Mouse (Mus musculus) CD8-positive naive resting alpha-beta T cell, adult 2 months (primary cell): ENCODE results near the gene Srek1ip1.
A peak's percentile ranks its signal among the peaks of the same experiment; 100 is the strongest.

Source experiments
- DNase-seq, 2 experiments: peaks; one replicate each; pipeline ENCODE4 v3.0.0; 2022; ENCODE audit warnings: low read depth in 2 of 2, low spot score in 2 of 2

Srek1ip1 gene

DNA sequence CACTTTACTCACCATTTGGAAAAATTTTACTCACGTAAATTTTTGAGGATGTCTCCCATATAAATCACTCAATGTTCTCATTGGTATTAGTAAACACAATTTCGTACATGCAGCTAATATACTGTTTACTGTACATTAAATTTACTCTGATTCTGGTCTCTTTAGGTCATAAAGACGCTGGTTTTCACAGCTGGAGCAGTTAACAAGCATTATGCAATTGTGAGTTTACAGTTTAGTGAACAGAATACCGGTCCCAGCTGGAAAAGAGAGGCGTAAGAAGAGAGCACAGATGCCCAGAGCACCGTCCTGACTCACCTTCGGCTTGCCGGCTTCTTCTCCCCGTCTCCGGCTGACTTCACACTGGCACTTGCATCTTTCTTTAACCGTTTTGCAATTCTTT is at the start of gene Srek1ip1:
Gene Srek1ip1 (plus strand): TSS at position 301 of the 400 bp plus-strand sequence.
- no peak for DNase-seq

DNA sequence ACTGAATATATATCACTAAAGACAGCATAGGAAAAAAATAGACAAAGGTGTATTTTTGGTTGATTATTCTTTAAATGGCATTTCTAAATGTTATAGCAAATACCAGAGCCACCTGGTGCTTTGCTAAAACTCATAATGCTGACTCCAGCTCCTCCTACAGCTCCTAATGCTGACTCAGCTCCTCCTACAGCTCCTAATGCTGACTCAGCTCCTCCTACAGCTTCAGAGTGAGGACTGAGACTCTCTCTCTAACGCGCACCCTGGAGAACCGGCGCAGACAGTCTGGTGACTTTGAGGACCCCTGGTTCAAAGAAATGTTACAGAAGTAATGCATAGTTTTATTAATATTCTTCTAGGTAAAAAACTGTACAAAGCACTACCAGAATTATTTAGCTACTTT is 49.4 kb upstream of the Srek1ip1 start:
- no peak for DNase-seq

DNA sequence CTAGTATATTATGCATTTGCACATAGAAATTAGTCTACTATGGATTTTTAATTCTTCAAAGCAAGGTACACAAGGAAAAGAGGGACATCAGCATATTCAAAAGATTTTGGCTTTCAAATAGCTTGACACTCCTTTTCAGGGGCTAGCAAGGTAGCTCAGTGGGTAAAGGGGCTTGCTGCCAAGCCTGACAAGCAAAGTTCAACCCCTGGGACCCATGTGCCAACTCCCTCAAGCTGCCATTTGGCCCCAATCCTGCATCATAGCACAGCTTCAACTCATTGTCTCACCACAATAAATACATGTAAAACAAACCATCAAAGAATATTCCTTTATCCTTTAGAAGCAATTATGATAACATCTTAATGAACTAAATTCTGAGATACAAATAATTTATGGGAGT is 45.3 kb upstream of the Srek1ip1 start:
- no peak for DNase-seq

DNA sequence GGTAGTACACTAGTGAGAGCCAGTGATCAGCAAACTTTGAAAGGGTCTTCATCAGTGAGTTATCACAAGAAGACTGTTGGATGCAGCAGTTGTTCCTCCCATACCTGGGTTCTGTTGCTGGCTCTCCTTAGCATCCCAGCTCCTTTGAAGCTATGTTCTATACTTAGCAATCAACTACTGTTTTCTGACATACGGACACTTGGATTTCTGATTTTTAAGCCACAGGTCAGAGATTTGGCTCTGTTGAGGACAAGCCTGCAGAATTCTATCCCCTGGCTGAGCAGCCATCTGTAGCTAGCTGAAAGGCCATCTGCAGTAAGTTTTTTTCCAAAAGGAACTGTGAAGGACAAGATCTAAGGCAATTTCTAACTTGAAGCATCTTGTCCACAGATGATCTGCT is 32.9 kb upstream of the Srek1ip1 start:
- no peak for DNase-seq

GRCm38 (mm10) chr13:104762401-104762800 is 29.9 kb upstream of the Srek1ip1 start:
- DNase-seq: no peak

GRCm38 (mm10) chr13:104763193-104763592 is 29.1 kb upstream of the Srek1ip1 start:
- DNase-seq: no peak

DNA sequence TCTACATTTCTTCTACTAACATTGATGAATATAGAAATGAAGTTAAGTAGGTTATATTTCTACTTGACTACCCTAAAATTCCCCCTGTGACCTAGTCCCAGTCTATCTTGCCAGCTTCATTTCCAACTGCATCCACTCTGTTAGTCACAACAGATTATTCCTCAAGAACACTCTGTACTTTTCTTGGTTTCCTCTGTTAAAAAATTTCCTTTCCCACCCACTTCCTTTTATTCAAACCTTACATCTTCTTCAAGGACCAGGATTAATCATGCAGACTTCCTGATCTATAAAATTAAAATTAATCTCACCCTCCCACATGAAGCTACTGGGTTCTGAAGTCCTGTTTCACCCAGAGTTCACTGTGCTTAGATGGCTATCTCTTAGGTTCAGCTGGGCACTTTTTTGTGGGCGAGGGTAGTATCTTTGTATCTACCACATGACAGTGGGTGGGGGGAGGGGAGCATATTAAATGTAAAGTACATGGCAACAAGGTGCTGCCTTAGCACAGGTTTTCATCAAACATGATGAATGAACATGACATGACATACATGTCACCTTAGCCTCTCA is 13.1 kb upstream of the Srek1ip1 start:
- no peak for DNase-seq

DNA sequence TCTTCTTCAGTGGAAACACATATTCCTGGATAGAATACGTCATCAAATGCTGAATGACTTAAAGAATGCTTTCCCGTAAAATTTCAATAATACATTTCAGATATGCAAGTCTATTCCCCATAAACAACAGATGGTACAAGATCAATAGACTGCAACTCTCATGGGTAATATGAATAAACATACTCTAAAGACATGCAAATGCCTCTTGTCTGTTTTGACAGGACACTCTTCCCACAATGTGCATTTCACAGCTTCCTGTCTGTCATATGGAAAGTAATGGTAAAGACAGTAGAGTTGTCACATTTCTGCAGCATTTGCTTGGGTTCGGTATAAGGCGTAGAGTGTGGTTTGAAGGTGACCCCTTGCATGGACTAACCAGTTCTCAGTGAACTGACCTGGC is 5.0 kb upstream of the Srek1ip1 start:
- DNase-seq: no peak

DNA sequence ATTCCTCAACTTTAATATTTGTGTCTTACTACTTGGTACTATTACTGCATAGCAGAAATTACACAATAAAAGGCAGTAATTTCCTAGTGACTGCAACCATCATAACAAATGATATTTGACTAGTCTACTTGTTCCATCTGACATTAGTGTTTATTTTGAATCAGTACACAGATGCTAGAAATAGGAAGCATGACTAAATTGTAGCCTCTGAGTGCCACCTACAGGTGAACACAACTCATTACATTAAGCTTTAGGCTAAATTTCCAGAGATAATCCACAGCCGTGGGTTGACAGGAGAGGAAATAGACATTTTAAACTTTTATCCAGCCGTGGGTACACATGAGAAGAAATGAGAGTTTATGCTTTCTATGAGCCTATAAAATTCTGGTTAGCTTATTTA is 2.6 kb upstream of the Srek1ip1 start:
- DNase-seq: peak; percentile 7 to 15

GRCm38 (mm10) chr13:104794421-104794820 is 2.1 kb downstream of the Srek1ip1 start:
- no peak for DNase-seq

DNA sequence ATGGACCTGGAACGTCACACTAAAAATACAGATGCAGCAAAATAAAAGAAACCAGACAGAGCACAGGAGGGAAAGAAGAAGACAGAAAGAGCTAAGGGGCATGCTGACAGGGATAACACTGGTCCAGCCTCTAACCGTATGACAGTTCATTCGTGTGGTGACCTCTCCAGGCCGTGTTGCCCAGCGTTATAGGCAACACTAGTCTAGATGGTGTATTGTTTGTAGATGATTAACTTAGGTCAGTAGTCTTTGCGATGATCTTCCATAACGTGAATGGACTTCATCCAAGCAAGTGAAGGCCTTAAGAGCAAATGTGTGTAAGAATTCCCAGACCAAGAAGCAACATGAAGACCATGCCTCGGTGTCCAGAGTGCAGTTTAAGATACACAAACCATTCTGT is 6.8 kb downstream of the Srek1ip1 start:
- DNase-seq: no peak

GRCm38 (mm10) chr13:104799566-104800182 is 7.4 kb downstream of the Srek1ip1 start:
- DNase-seq: no peak

- peak in 1 of 2 experiments; percentile 21 for DNase-seq
Observed at GRCm38 (mm10) chr13:104805681-104806080, 13.4 kb downstream of the Srek1ip1 start.

- peak in 1 of 2 experiments; percentile 5 for DNase-seq
Observed at GRCm38 (mm10) chr13:104816270-104816634, 24.0 kb downstream of the Srek1ip1 start.

DNA sequence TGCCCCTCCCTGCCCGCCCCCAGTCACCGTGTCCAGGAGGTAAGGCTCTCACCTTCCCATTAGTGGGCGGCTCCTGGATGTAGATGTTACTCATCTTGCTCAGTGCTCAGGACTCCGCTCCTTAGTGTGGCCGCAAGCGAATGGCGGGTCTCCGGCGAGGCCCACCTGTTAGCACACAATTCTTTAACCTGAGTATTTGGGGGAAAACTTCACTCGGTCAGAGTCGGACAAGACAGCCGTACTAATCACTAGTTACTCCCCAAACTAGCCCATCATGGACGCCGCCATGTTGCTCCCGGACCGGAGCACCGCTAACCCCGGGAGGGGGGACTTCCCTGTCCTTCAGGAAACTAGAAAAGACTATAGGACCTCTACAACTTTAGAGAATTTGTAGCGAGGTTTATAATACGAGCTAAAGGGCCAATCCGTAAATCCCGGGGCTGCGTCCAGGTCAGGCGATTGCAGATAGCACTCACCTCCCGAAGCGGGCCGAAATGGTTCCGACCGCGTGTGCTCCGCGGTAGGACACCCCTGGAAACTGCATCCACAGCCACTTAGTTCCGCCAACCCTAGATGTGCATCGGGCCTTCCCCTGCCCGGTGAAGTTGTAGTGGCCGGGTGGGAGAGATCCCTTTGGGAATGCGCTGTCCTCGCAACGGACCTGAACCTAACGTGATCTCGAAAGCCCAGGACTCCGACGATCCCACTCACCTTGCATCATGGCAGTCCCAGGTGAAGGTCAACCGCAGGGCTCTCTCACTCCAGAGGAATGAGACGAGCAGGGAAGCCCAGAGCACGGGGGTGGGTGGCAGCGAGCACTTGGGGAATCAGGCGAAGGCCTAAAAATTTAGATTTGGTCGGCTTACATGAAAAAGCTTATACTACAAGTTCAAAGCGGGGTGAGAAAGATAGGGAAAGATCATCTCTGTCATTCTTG is 24.6 kb downstream of the Srek1ip1 start, which contains the start of gene Cwc27:
Gene Cwc27 (minus strand): TSS at position 508 of the 937 bp plus-strand sequence.
- DNase-seq: peak; percentile 78 to 82

DNA sequence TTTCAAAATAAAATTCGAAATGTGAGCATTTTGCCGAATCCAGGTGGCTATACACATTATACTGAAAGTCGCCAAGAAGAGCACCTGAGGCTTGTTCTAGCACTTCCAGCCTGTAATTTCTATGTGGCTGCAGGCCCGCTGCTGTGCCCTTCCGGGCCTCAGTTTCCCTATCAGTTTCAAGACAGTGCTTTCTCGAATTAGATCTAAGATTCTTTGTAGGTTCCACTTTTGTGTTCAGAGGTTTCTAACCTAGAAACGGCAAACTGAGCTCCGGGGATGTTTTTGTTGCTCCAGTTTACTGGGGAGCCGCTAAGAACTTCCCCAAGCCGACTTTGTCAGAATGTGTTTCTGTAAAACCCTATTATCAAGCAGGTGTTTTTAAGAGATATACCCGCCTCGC is 25.4 kb downstream of the Srek1ip1 start:
- no peak for DNase-seq

DNA sequence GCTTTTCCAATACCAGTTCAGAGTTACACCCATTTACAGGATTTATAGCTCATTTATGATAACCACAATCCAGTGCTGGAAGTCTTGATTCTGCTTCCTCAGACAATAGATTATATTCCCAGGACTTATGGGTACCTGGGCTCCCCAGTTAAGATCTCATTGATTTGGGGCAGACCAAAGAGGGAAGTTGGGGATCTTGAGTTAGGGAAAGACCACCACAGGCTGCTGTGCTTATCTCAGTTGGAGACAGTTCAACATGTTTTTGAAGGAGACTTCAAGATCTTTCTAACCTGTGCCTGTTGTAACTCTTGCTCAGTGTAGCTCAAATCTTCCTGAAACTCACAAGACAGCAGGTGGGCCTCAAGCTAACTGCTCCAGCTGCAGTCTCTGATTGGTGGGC is 28.9 kb downstream of the Srek1ip1 start:
- no peak for DNase-seq

DNA sequence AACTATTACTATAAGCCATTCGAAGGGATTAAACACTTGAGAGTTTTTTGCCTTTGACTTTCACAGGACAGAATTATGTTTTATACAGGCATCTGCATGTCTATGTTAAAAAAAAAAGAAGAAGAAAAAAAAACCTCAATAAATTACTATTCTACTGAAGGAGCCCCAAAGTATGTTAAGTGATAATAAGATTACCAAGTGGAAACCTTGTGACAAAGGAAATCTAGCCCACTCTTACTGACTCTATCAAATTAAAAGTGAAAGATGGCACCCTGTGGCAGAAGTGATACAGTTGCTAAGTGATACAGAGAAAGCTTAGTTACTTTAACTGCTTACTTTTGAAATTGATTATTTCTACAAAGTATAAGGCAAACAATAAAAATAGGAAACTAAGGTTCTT is 29.6 kb downstream of the Srek1ip1 start:
- DNase-seq: no peak

GRCm38 (mm10) chr13:104822411-104822838 is 30.1 kb downstream of the Srek1ip1 start:
- DNase-seq: no peak

- no peak for DNase-seq
Observed at GRCm38 (mm10) chr13:104825470-104825869, 33.2 kb downstream of the Srek1ip1 start.

GRCm38 (mm10) chr13:104832811-104833210 is 40.5 kb downstream of the Srek1ip1 start:
- DNase-seq: no peak

GRCm38 (mm10) chr13:104837628-104838027 is 45.3 kb downstream of the Srek1ip1 start:
- DNase-seq: no peak
